Mouse (Mus musculus) spleen, adult 2 months (tissue): ENCODE measurements around the gene Map2k6.

Experiments
- CTCF ChIP-seq: fragments of 200-500 bp; IDR thresholded peaks from 2 replicates; pipeline ENCODE4 v1.5.1; 2011; ENCODE audit warnings: mild to moderate bottlenecking, inconsistent platforms; ENCODE audit not compliant: insufficient read depth, insufficient read length, insufficient replicate concordance; ENCODE audit errors: extremely low read depth
- POLR2A ChIP-seq: fragments of 200-500 bp; IDR thresholded peaks from 2 replicates; pipeline ENCODE4 v1.6.1; 2011; ENCODE audit warnings: low read depth, low read length, inconsistent platforms

GRCm38 (mm10) chr11:110365016-110365415 is 33.9 kb upstream of the Map2k6 start:
- TF ChIP-seq POLR2A: no peak
- TF ChIP-seq CTCF: peak; percentile 45; the same call in 1 of the 2 replicates
